Mouse (Mus musculus) kidney, adult 2 months (tissue): ENCODE measurements at regions not wholly inside any gene's neighbourhood (a gene's known extent, or its start where the extent isn't known, plus 50 kb on each side); places are given as distances from the start of the nearest gene placed in this dataset.

Source experiments
- DNase-seq: peaks from one replicate; pipeline ENCODE4 v3.0.0; 2021
- H3K27ac ChIP-seq: fragments of 200-500 bp; 2 replicates; pipeline ENCODE4 v1.5.1; 2012; ENCODE audit warnings: low read depth, low read length, control low read depth, inconsistent platforms; ENCODE audit not compliant: insufficient read depth
- H3K27me3 ChIP-seq: fragments of 200-500 bp; replicated peaks from 2 replicates; pipeline ENCODE4 v1.6.1; 2012; ENCODE audit warnings: mild to moderate bottlenecking, moderate library complexity, low read length, inconsistent platforms; ENCODE audit not compliant: control insufficient read depth, insufficient read depth
- H3K36me3 ChIP-seq: fragments of 200-500 bp; 2 replicates; pipeline ENCODE4 v1.6.1; 2012; ENCODE audit warnings: mild to moderate bottlenecking, moderate library complexity, low read length, inconsistent platforms; ENCODE audit not compliant: control insufficient read depth, insufficient read depth
- H3K4me1 ChIP-seq: fragments of 200-500 bp; 2 replicates; pipeline ENCODE4 v1.6.1; 2011; ENCODE audit warnings: low read length; ENCODE audit not compliant: control insufficient read depth, insufficient read depth
- H3K4me3 ChIP-seq: fragments of 200-500 bp; 2 replicates; pipeline ENCODE4 v1.5.1; 2011; ENCODE audit warnings: mild to moderate bottlenecking, low read depth, low read length, control low read depth; ENCODE audit not compliant: insufficient read depth
- CTCF ChIP-seq: fragments of 200-500 bp; conservative IDR thresholded peaks from 2 replicates; pipeline ENCODE4 v1.5.1; 2011; ENCODE audit warnings: low read depth, mild to moderate bottlenecking, control low read depth, low read length, moderate library complexity, mixed read lengths; ENCODE audit not compliant: insufficient read depth, insufficient read length
- POLR2A ChIP-seq: fragments of 200-500 bp; IDR thresholded peaks from one replicate; pipeline ENCODE4 v1.6.1; 2011; ENCODE audit warnings: low read depth, low read length, control low read depth
- WGBS: fragments of 180-500 bp; shearing (Covaris S2); methylation state at CpG from one replicate; pipeline ENCODE4 v1.1.7; 2018; 5-methylcytosine and 5-hydroxymethylcytosine counted together

DNA sequence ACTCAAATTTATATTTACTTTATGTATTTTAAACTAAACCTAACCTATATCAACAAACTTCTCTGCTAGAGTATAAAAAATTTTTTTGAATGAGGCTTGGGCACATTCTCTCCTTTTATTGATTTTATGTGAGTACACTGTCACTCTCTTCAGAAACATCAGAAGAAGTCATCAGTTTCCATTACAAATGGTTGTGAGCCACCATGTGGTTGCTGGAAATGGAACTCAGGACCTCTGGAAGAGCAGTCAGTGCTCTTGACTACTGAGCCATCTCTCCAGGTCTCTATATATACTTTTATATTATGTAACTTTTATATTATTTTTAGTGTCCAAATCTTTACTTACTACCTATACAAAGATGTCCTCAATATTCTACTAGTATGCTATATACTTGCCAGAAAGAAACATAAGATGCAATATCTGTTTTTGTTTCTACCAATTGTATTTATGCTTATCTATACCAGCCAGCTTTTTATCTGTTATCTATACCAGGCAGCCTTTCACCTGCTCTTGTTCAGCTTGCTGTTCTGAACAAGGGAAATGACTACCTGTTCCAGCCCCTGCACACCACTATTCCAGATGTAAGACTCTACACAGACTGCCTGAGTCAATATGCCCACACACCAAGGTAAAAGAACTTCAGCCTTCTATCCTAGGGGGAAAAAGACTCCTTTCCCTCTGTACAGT is 891.5 kb downstream of the Stpg2 start:
- DNase-seq: no peak
- TF ChIP-seq POLR2A: no peak
- TF ChIP-seq CTCF: no peak
- Histone ChIP-seq H3K36me3 (no peaks in the 10 kb centered on the region), H3K27me3 (no peaks in the 10 kb centered on the region), H3K4me1 (no peaks in the 10 kb centered on the region), H3K4me3 (no peak overlapping the region), H3K27ac (no peak overlapping the region)

DNA sequence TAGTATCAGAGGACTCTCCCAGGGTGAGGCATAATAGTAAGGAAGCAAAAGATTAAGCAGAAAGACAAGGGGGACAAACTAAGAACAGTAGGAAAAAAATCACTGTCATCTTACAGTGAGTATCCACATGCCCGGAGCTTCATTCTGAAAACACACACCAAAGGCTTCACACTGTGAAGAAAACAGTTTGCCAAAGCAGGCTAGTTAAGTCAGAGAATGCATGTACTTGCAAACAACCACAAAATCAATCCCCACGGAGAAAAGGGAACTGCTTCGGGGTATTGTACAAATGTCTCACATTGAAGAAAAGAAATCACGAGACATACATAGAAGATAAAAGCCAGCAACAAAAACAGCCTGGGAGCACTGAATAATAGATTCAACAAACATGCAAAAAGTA is 903.9 kb downstream of the Stpg2 start:
- H3K27ac ChIP-seq: no peak overlapping the region
- TF ChIP-seq POLR2A: no peak
- no peak for TF ChIP-seq CTCF

GRCm38 (mm10) chr3:140111414-140112172 is 906.1 kb downstream of the Stpg2 start:
- H3K4me3 ChIP-seq: no peak overlapping the region
- H3K4me1 ChIP-seq: no peaks in the 10 kb centered on the region
- DNase-seq: no peak
- TF ChIP-seq CTCF (no peak), POLR2A (no peak)
- no peaks in the 10 kb centered on the region for H3K27me3 ChIP-seq
- no peaks in the 10 kb centered on the region for H3K36me3 ChIP-seq
- H3K27ac ChIP-seq: no peak overlapping the region
- WGBS: 72% methylated on average over 9 of the region's 9 CpGs

More for the DNA sequence above, 903.9 kb downstream of the Stpg2 start:
- no peak for DNase-seq
- Histone ChIP-seq H3K27me3 (no peaks in the 10 kb centered on the region), H3K4me3 (no peak overlapping the region), H3K36me3 (no peaks in the 10 kb centered on the region), H3K4me1 (no peaks in the 10 kb centered on the region)
- 80% methylated on average over 4 of the region's 4 CpGs for WGBS

DNA sequence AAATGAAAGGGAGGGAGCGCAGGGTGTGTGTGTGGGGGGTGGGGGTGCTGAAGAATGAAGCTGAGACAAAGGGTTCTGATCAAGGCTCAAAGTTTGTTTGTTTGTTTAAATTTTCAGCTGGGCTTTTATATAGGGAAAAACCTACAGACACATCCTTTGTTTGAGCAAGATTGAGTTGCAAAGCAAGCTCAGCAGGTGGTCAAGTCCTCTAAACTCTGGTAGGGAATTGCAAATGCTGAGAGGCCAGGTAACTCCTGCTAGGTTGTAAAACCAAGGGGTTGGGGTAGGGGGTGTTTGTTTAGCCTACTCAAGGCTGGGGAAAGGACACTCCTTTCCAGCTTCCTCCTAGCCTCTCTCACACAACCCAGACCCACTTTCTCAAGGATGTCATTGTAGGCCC is 909.6 kb downstream of the Stpg2 start:
- WGBS: 85% methylated on average over 1 of the region's 1 CpGs

GRCm38 (mm10) chr3:140127310-140127709 is 921.8 kb downstream of the Stpg2 start:
- no peak for DNase-seq
- Histone ChIP-seq H3K36me3 (no peaks in the 10 kb centered on the region), H3K27me3 (no peaks in the 10 kb centered on the region), H3K4me1 (no peaks in the 10 kb centered on the region), H3K27ac (no peak overlapping the region), H3K4me3 (no peak overlapping the region)
- 55% methylated on average over 3 of the region's 3 CpGs for WGBS
- TF ChIP-seq POLR2A (no peak), CTCF (no peak)

More for the DNA sequence above, 909.6 kb downstream of the Stpg2 start:
- no peak overlapping the region for H3K4me3 ChIP-seq
- no peaks in the 10 kb centered on the region for H3K36me3 ChIP-seq
- no peak for DNase-seq
- H3K27me3 ChIP-seq: no peaks in the 10 kb centered on the region
- H3K4me1 ChIP-seq: no peaks in the 10 kb centered on the region
- TF ChIP-seq POLR2A (no peak), CTCF (no peak)
- H3K27ac ChIP-seq: no peak overlapping the region

GRCm38 (mm10) chr3:140129065-140129778 is 923.7 kb downstream of the Stpg2 start:
- TF ChIP-seq POLR2A (no peak), CTCF (no peak)
- no peak for DNase-seq
- H3K4me1 ChIP-seq: no peaks in the 10 kb centered on the region
- H3K27ac ChIP-seq: no peak overlapping the region
- WGBS: 82% methylated on average over 8 of the region's 8 CpGs
- H3K27me3 ChIP-seq: no peaks in the 10 kb centered on the region
- no peak overlapping the region for H3K4me3 ChIP-seq
- H3K36me3 ChIP-seq: no peaks in the 10 kb centered on the region

DNA sequence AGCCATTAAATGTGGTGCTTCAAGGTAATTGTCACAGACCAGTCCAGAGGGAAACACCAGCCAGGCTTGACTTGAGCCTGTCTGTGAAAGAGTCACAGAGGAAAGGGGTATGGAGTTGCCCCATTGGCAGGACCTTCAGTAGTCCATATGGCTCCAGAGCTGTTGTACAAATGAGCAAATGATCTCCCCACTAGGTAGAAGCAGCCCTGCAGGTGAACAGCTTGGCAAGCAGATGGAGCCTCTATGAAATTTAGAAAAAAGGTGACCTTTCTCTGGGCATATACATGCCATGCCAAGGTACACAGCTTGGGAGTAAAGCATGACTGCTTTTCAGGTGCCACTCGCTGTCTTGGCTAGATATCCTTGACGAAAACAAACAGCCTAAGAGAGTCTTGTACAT is 938.4 kb downstream of the Stpg2 start:
- Histone ChIP-seq H3K4me1 (no peaks in the 10 kb centered on the region), H3K36me3 (no peaks in the 10 kb centered on the region), H3K4me3 (no peak overlapping the region), H3K27me3 (no peaks in the 10 kb centered on the region), H3K27ac (no peak overlapping the region)
- TF ChIP-seq CTCF: no peak
- TF ChIP-seq POLR2A: no peak
- WGBS: 83% methylated on average over 2 of the region's 2 CpGs
- DNase-seq: no peak
